Mouse (Mus musculus) Patski (cell line): Measurements from ENCODE around the gene Cdk4. TPM values are rescaled to one million over a fixed set of nuclear protein-coding genes. Genes with fewer than 3 reads are reported as not detected.
A peak's percentile ranks its signal among the peaks of the same experiment; 100 is the strongest.

Experiments
- ATAC-seq: fragments of 100-300 bp; one replicate; pipeline ENCODE4 v1.8.0; 2021
- CTCF ChIA-PET: fragments of 350-600 bp; sonication (Branson Sonifier 250); formaldehyde crosslinking; loops from one replicate; lab custom pipeline; 2022; ENCODE audit warnings: inconsistent platforms; lab: Charles Lee
- POLR2A ChIA-PET: fragments of 350-600 bp; sonication (Branson Sonifier 250); formaldehyde crosslinking; loops from one replicate; lab custom pipeline; 2022; ENCODE audit warnings: antibody characterized with exemption, inconsistent platforms; lab: Charles Lee
- DNase-seq: peaks from one replicate; pipeline ENCODE4 v3.0.0-alpha.2; 2011; ENCODE audit warnings: low read depth, low spot score
- H3K27me3 ChIP-seq: fragments of 371-371 bp; one replicate; pipeline ENCODE4 v1.5.1; 2021
- CTCF ChIP-seq: fragments of 100-300 bp; IDR thresholded peaks from one replicate; pipeline ENCODE4 v1.5.1; 2021
- in situ Hi-C: fragments of 300-500 bp; cut with MboI; formaldehyde crosslinking; loops from 3 replicates; pipeline ENCODE4 v1.11.1; 2018; ENCODE audit warnings: low pct_unique_long_range_greater_than_20kb, mixed read lengths
- polyA plus RNA-seq: library from polyadenylated mRNA; unstranded; gene quantifications from one replicate; pipeline ENCODE4 v1.2.3, GENCODE M21; 2021

Gene Cdk4
- polyA plus RNA-seq, 1 experiment from 2014 or later, result 669 TPM

- TF ChIP-seq CTCF, result no peak
- H3K27me3 ChIP-seq, result peaks cover 12% of the 10 kb centered on the region
- ChIA-PET CTCF (interaction anchor here (0.9 kb wide), 1 partner anchor 12 kb away, joined by 3 read pairs; no protein-coding TSS in a partner anchor), POLR2A (no interaction called here)
- ATAC-seq (no peak), DNase-seq (no peak)
- in situ Hi-C loops, result no loop called here
Observed at GRCm38 (mm10) chr10:127081996-127082620, 18.8 kb downstream of the Cdk4 start.

GRCm38 (mm10) chr10:127083292-127083914 is 20.1 kb downstream of the Cdk4 start:
- ATAC-seq, result no peak
- peaks cover 12% of the 10 kb centered on the region for H3K27me3 ChIP-seq
- ChIA-PET CTCF (interaction anchor here (0.9 to 1.4 kb wide), 4 partner anchors 12 to 25 kb away, joined by 3 to 4 read pairs (median 4); partner anchors contain the start of gene Tspan31), POLR2A (no interaction called here)
- no peak for DNase-seq
- in situ Hi-C loops, result no loop called here
- TF ChIP-seq CTCF, result no peak

GRCm38 (mm10) chr10:127083915-127084306 is 20.6 kb downstream of the Cdk4 start:
- DNase-seq (no peak), ATAC-seq (no peak)
- peaks cover 12% of the 10 kb centered on the region for H3K27me3 ChIP-seq
- TF ChIP-seq CTCF, result no peak
- in situ Hi-C loops, result no loop called here
- ChIA-PET POLR2A (no interaction called here), CTCF (interaction anchor here (0.9 to 1.4 kb wide), 3 partner anchors 13 to 25 kb away, joined by 3 to 4 read pairs (median 4); partner anchors contain the start of gene Tspan31)

- DNase-seq (no peak), ATAC-seq (no peak)
- ChIA-PET POLR2A (no interaction called here), CTCF (no interaction called here)
- TF ChIP-seq CTCF, result no peak
- in situ Hi-C loops, result no loop called here
- H3K27me3 ChIP-seq, result peaks cover 7% of the 10 kb centered on the region
Observed at GRCm38 (mm10) chr10:127085052-127085451, 21.7 kb downstream of the Cdk4 start.

DNA sequence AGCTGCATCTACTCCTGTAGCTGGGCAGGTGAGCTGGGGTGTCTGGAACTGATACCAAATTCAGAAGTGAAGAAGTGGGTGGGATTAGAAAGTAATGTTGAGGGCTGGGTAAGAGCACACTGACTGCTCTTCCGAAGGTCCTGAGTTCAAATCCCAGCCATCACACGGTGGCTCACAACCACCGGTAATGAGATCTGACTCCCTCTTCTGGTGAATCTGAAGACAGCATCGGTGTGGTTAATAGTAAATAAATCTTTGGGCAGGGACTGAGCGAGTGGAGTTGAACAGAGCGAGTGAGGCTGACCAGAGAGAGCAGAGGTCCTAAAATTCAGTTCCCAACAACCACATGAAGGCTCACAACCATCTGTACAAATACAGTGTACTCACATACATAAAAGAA is 22.3 kb downstream of the Cdk4 start:
- POLR2A ChIA-PET, result no interaction called here
- no peak for TF ChIP-seq CTCF
- DNase-seq (no peak), ATAC-seq (no peak)
- H3K27me3 ChIP-seq, result peaks cover under 1% of the 10 kb centered on the region
- CTCF ChIA-PET, result no interaction called here
- in situ Hi-C loops, result no loop called here

DNA sequence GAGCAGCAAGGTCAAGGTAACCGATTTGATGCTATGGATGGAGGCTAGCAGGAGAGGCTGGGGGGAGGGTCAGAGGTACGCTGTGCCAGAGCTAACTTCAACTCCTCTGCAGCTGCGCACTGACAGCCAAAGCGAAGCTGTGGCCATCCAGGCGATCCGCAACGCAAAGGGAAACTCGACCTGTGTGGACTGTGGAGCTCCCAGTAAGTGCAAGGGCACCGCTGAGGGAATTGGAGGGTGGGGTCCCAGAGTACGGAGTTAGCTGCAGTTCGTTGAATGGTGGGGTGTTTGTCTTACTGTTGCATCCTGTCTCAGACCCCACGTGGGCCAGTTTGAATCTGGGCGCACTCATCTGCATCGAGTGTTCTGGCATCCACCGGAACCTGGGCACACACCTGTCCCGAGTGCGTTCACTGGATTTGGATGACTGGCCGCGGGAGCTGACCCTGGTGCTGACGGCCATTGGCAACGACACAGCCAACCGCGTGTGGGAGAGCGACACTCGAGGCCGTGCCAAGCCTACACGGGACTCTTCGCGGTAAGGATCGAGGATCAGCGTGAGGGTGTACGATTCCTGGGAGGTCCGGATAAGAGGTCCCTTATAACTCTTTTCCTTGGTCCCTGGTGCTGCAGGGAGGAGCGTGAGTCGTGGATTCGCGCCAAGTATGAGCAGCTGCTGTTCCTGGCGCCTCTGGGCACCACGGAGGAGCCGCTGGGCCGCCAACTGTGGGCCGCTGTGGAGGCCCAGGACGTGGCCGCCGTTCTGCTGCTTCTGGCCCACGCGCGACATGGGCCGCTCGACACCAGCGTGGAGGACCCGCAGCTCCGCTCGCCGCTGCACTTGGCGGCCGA is 27.5 kb downstream of the Cdk4 start:
- in situ Hi-C loops, result no loop called here
- DNase-seq (no peak), ATAC-seq (no peak)
- CTCF ChIA-PET, result no interaction called here
- TF ChIP-seq CTCF, result no peak
- POLR2A ChIA-PET, result interaction anchor here (1.5 kb wide), 1 partner anchor 28 kb away, joined by 3 read pairs; the partner anchor contains the start of gene Cdk4
- no peaks in the 10 kb centered on the region for H3K27me3 ChIP-seq

DNA sequence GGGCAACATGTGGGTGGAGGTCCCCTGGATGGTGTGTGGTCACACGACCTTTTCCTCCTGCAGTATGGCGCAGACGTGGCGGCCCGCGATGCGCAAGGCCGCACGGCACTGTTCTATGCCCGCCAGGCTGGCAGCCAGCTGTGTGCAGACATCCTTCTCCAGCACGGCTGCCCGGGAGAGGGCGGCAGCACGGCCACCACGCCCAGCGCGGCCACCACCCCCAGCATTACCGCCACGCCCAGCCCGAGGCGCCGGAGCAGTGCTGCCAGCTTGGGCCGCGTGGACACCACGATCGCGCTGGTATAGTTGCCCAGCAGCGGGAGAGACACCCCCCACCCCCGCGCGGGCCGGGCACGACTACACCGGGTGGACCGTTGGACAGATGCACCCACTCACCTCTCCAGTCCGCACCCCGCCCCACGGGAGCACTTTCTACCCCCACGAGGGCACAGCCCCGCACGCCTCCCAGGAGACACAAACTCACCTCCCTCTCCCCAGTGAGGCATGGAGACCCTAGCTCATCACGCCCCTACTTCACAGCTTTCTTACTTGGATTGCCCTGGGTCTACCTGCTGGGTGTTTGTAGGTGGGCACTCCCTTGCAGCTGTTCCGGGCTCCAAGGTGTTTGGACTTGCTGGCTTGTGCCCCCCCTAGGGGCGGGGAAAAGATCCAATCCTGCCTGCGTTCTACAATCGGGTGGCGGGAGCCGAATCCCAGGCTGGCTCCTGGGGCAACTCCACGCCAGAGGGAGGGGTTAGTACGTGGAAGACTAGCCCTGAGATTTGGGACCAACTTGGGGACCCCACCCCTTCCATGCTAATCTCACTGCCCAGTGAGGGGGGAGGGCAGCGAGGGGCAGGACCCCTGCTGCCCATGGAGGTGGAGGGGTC is 28.4 kb downstream of the Cdk4 start:
- DNase-seq (no peak), ATAC-seq (peak; percentile 38)
- CTCF ChIA-PET, result interaction anchor here (1.4 kb wide), 1 partner anchor 16 kb away, joined by 3 read pairs; no protein-coding TSS in a partner anchor
- H3K27me3 ChIP-seq, result no peaks in the 10 kb centered on the region
- TF ChIP-seq CTCF, result no peak
- in situ Hi-C loops, result no loop called here
- POLR2A ChIA-PET, result interaction anchor here (0.6 to 1.5 kb wide), 2 partner anchors 29 to 328 kb away, joined by 3 read pairs; partner anchors contain the start of gene Cdk4

GRCm38 (mm10) chr10:127092742-127093141 is 29.4 kb downstream of the Cdk4 start:
- no peak for TF ChIP-seq CTCF
- ChIA-PET CTCF (interaction anchor here (1.4 kb wide), 1 partner anchor 17 kb away, joined by 3 read pairs; no protein-coding TSS in a partner anchor), POLR2A (no interaction called here)
- ATAC-seq (no peak), DNase-seq (no peak)
- H3K27me3 ChIP-seq, result no peaks in the 10 kb centered on the region
- in situ Hi-C loops, result no loop called here

DNA sequence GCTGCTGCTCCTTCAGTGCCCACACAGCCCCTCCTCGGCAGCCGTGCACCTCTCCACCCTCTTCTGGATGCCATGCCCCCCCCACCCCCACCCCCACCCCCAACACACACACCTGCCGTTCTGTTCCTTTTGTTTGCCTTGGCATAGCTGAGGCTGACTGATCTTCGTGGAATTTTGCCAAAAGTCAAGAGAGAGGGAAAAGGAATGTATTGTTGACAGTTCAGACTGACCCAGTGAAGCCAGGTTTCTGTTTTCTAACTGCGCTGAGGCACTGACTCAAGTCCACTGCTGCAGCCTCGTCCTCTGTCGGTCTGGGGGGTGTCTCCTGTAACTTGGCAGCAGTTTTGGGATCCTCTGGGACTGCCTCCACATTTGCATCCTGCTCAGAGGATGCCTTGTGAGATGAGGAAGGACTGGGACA is 31.1 kb downstream of the Cdk4 start:
- POLR2A ChIA-PET, result no interaction called here
- no peak for TF ChIP-seq CTCF
- H3K27me3 ChIP-seq, result no peaks in the 10 kb centered on the region
- CTCF ChIA-PET, result interaction anchor here (0.9 kb wide), 1 partner anchor 13 kb away, joined by 3 read pairs; no protein-coding TSS in a partner anchor
- peak; percentile 75 for DNase-seq
- in situ Hi-C loops, result no loop called here
- ATAC-seq, result peak; percentile 57
